Mouse (Mus musculus): ENCODE results near the gene Ak2. TPM values are rescaled to one million over a fixed set of nuclear protein-coding genes. Genes with fewer than 3 reads are reported as not detected.

Ak2 gene
- polyA plus RNA-seq, 1 experiment from 2014 or later = 200 TPM

DNA sequence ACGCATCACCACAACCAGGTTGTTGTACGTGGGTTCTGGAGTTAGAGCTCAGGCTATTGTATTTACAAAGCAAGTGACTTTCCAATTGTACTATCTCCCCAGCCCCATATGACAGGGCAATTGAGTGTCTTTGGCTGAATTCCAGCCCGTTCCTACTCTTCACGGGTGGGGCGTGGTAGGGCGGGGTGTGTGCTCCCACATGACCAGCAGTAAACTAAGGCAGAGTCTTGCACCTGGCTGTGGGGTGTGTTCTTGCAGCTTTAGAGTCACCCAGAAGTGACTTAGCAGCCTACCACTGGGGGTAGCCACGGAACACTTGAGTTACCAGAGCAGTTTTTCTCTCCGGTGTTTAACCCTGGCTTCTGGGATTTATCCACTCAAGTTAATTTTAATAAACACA lies 5.5 kb downstream of the Ak2 start:
- Histone ChIP-seq H3K9me3 (no peaks in the 10 kb centered on the region), H3K36me3 (peaks cover 25% of the 10 kb centered on the region), H3K27me3 (replicated peaks) (no peaks in the 10 kb centered on the region), H3K4me3 (replicated peaks) (no peak overlapping the region), H3K27ac (peak overlapping the region; percentile 53; the same call in 1 of the 2 replicates), H3K9ac (no peak overlapping the region), H3K4me1 (peaks cover 15% of the 10 kb centered on the region; the same call in 1 of the 2 replicates), H3K4me2 (no peak overlapping the region)
- WGBS = 64% methylated on average over 8 of the region's 8 CpGs
- ATAC-seq (ENCODE audit: insufficient read depth, low FRiP score, low read depth) = no peak

DNA sequence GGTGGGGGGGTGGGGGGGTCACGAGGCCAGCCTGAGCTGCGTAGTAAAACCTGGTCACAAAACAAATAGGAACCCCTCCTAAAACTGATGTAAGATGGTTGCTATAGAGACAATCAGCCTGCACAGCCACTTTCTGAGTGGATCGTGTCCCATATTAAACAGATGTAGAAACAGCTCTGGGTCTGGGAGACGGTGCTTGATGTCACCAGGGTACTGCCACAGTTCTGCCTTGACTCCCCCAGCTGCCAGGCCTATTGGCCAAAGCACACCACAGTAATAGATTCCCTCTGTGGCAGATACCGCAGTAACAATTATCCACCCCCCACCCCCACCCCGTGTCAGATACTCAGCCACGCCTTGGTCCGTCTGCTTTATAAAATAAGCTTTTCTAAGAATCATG lies 6.6 kb downstream of the Ak2 start:
- peaks cover 15% of the 10 kb centered on the region; the same call in 1 of the 2 replicates for H3K4me1 ChIP-seq
- H3K9ac ChIP-seq = no peak overlapping the region
- H3K36me3 ChIP-seq = peaks cover 32% of the 10 kb centered on the region

DNA sequence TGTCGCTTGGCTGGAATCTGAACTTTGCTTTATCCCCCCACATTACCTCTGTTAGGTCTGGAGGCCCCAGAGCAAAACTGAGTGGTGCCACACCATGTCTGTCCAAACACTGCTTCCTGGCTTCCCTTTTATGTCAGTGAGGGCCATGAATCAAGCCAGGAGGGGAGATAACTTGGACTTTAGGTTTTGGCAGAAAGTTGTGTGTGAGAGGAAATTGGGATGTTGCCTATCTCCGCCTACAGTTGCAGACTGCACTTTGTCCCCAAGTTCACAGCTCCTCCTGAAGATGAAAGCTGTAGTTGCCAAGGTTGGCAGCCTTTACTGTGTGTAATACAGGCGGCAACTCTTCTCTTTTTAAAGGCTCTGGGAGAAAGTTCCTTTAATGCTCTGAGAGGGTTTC lies 9.0 kb downstream of the Ak2 start:
- ATAC-seq (ENCODE audit: insufficient read depth, low FRiP score, low read depth) = no peak
- H3K9ac ChIP-seq = no peak overlapping the region
- no peak overlapping the region for H3K4me2 ChIP-seq
- 82% methylated on average over 3 of the region's 3 CpGs for WGBS
- peaks cover 45% of the 10 kb centered on the region for H3K36me3 ChIP-seq
- H3K27ac ChIP-seq = no peak overlapping the region
- no peaks in the 10 kb centered on the region for H3K9me3 ChIP-seq
- H3K4me3 ChIP-seq (replicated peaks) = no peak overlapping the region
- H3K27me3 ChIP-seq (replicated peaks) = no peaks in the 10 kb centered on the region
- H3K4me1 ChIP-seq = no peaks in the 10 kb centered on the region

More for the DNA sequence above, 6.6 kb downstream of the Ak2 start:
- H3K4me3 ChIP-seq (replicated peaks) = no peak overlapping the region
- ATAC-seq (ENCODE audit: insufficient read depth, low FRiP score, low read depth) = no peak
- no peak overlapping the region for H3K27ac ChIP-seq
- no peaks in the 10 kb centered on the region for H3K27me3 ChIP-seq (replicated peaks)
- H3K4me2 ChIP-seq = no peak overlapping the region
- WGBS = 74% methylated on average over 8 of the region's 8 CpGs
- no peaks in the 10 kb centered on the region for H3K9me3 ChIP-seq

DNA sequence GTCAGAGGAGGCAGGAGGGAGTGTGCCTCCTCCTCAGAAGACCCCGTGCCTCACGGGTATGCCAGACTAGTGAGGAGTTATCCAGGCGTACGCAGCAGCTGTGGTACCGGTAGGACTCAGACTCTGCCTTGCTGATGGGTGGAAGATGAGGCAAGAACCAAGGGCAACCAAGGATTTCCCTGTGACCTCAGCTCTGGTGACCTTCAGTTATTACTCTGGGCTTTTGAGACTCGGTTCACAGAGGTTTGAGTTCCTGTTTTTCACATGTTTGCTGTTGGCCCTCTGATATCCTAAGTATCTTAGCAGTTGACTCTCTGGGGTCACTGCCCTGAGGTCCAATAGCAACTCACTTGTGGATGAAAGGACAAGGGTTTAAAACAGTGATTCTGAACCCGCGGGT lies 12.0 kb downstream of the Ak2 start:
- H3K4me3 ChIP-seq (replicated peaks) = no peak overlapping the region
- peaks cover 66% of the 10 kb centered on the region for H3K36me3 ChIP-seq
- H3K27me3 ChIP-seq (replicated peaks) = no peaks in the 10 kb centered on the region
- H3K27ac ChIP-seq = no peak overlapping the region
- no peaks in the 10 kb centered on the region for H3K9me3 ChIP-seq
- H3K4me1 ChIP-seq = no peaks in the 10 kb centered on the region
- WGBS = 90% methylated on average over 8 of the region's 8 CpGs
- no peak overlapping the region for H3K9ac ChIP-seq
- no peak for ATAC-seq (ENCODE audit: insufficient read depth, low FRiP score, low read depth)
- no peak overlapping the region for H3K4me2 ChIP-seq

DNA sequence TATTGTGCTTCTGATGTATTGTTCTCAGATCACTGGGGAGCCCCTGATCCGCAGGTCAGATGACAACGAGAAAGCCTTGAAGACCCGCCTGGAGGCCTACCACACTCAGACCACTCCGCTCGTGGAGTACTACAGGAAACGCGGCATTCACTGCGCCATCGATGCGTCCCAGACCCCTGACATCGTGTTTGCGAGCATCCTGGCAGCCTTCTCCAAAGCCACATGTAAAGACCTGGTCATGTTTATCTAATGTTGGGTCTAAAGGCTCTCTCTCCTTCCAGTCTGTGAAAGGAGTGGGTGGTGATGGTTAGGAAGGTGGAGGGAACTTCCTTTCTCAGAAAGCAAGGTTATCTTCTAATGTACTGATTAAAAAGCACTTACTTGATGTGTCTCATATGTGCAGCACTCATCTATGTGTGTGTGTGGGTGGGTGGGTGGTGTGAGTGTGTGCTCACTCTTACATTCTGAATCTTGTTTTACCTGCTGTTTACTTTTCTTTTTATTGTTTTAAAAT lies 16.3 kb downstream of the Ak2 start:
- no peak overlapping the region for H3K9ac ChIP-seq
- no peak for ATAC-seq (ENCODE audit: insufficient read depth, low FRiP score, low read depth)
- H3K9me3 ChIP-seq = no peaks in the 10 kb centered on the region
- no peak overlapping the region for H3K27ac ChIP-seq
- no peak overlapping the region for H3K4me3 ChIP-seq (replicated peaks)
- WGBS = 85% methylated on average over 12 of the region's 12 CpGs
- H3K27me3 ChIP-seq (replicated peaks) = no peaks in the 10 kb centered on the region
- H3K4me2 ChIP-seq = no peak overlapping the region
- peaks cover 51% of the 10 kb centered on the region for H3K36me3 ChIP-seq
- no peaks in the 10 kb centered on the region for H3K4me1 ChIP-seq

DNA sequence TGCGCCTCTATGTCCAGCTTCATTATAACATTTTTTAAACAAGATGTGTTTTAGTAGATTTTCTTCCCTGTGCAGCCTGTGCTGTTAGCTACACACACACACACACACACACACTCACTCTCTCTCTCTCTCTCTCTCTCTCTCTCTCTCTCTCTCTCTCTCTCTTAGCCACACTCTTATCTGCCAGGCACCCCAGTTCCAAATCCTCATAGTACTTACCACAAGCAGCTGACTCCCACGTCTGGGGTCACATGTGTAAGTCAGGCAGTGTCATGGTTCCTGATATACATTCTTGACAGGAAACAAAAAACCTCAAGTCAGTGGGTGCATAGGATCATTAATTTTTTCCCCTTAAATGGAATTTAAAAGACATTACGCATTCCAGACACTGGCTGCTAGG lies 16.9 kb downstream of the Ak2 start:
- Histone ChIP-seq H3K4me1 (no peaks in the 10 kb centered on the region), H3K9me3 (no peaks in the 10 kb centered on the region), H3K4me3 (replicated peaks) (no peak overlapping the region), H3K36me3 (peaks cover 47% of the 10 kb centered on the region), H3K4me2 (no peak overlapping the region), H3K27ac (no peak overlapping the region), H3K27me3 (replicated peaks) (no peaks in the 10 kb centered on the region), H3K9ac (no peak overlapping the region)
- 70% methylated on average over 3 of the region's 3 CpGs for WGBS
- no peak for ATAC-seq (ENCODE audit: insufficient read depth, low FRiP score, low read depth)

DNA sequence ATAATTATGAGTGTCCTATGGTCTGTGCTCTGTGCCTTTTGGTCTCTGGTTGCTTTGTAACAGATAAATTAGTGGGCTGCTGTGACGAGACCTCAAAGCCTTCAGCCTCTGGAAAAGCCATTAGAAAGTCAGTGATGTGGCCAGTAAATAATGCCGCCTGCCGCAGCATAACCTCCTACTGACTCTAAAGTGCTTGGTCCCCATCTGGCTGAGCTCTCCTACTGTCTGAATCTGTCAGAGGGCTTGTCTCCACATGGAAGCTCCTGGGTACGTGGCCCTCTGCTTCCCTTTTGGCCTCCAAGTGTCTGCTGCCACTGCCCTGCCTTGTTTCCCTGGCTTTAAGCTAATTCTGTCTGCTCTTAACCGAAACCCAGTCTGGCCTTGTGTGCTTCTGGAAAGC lies 17.8 kb downstream of the Ak2 start:
- Histone ChIP-seq H3K4me2 (no peak overlapping the region), H3K36me3 (peaks cover 44% of the 10 kb centered on the region), H3K4me1 (no peaks in the 10 kb centered on the region), H3K27ac (no peak overlapping the region), H3K9ac (no peak overlapping the region), H3K27me3 (replicated peaks) (no peaks in the 10 kb centered on the region), H3K9me3 (no peaks in the 10 kb centered on the region), H3K4me3 (replicated peaks) (no peak overlapping the region)
- WGBS = 83% methylated on average over 5 of the region's 5 CpGs
- ATAC-seq (ENCODE audit: insufficient read depth, low FRiP score, low read depth) = no peak

DNA sequence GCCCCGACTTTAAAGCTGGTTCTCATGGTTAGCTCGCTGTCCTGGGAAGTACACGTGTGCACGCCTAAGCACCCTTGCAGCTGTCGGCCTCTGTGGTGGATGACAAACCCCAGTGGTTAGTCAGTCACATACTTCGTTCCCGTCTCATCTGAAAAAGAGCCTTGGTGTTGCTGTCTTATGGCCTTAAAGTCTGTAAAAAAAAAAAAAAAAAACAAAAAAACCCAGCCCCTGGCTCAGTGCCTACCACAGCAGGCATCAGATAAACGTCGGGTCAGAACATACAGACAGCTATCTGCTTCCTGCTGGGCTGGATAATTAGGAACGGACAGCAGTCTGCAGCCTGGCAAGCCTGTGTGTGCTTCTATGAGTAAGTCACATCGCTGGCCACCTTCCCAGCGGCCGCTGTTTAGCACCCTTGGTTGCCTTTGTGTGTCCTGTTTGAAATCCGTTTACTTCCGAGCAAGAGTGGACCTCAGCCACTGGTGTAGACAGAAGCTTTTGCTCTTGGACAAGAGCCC lies 19.9 kb downstream of the Ak2 start:
- H3K27ac ChIP-seq = 0 out of 2 replicates have a peak overlapping the region, but pooled peaks have one; percentile 6
- no peak overlapping the region for H3K4me2 ChIP-seq
- H3K4me3 ChIP-seq (replicated peaks) = no peak overlapping the region
- H3K36me3 ChIP-seq = peaks cover 31% of the 10 kb centered on the region
- 58% methylated on average over 15 of the region's 15 CpGs for WGBS
- 0 out of 2 replicates have a peak, but pooled peaks cover 4% of the 10 kb centered on the region for H3K4me1 ChIP-seq
- no peak for ATAC-seq (ENCODE audit: insufficient read depth, low FRiP score, low read depth)
- H3K9ac ChIP-seq = no peak overlapping the region
- no peaks in the 10 kb centered on the region for H3K27me3 ChIP-seq (replicated peaks)
- no peaks in the 10 kb centered on the region for H3K9me3 ChIP-seq

DNA sequence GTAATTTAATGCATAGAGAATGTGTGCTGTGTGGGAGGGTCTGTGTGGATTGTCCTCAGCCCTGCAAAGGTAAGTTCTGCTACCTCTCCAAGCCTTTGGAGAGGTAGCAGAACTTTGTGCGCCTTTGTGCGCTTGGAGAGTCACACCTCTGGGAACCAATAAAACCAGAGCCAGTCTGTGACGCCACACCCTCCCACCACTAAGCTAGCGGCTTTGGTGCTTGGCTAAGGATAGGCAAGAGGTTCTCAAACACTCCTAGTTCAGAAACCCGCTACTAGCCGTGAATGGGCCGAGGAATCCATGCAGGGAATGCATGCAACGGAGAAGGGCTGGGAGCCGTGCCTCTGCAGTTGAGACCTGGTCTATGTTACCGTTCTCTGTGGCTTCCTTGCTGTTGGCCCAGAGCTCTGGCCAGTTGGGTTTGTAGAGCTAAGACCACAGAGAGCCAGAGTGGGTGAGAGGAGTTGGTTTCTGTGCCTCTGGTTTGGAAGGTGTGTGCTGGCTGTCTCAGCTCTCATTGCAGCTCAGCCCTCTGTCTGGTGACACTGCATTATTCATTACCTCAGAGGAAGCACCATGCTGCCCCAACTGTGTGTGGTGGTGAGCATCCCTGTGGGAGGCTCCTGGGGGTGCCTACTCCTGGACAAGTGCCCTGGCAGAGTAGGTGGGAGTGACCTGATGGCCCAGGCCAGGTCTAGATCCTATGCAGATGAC lies 21.6 kb downstream of the Ak2 start:
- 35% methylated on average over 10 of the region's 10 CpGs for WGBS
- Histone ChIP-seq H3K4me1 (0 out of 2 replicates have a peak, but pooled peaks cover 4% of the 10 kb centered on the region), H3K27me3 (replicated peaks) (no peaks in the 10 kb centered on the region), H3K4me2 (no peak overlapping the region), H3K4me3 (replicated peaks) (no peak overlapping the region), H3K27ac (no peak overlapping the region), H3K9ac (no peak overlapping the region), H3K36me3 (peaks cover 16% of the 10 kb centered on the region; the same call in 1 of the 2 replicates), H3K9me3 (no peaks in the 10 kb centered on the region)
- ATAC-seq (ENCODE audit: insufficient read depth, low FRiP score, low read depth) = no peak

DNA sequence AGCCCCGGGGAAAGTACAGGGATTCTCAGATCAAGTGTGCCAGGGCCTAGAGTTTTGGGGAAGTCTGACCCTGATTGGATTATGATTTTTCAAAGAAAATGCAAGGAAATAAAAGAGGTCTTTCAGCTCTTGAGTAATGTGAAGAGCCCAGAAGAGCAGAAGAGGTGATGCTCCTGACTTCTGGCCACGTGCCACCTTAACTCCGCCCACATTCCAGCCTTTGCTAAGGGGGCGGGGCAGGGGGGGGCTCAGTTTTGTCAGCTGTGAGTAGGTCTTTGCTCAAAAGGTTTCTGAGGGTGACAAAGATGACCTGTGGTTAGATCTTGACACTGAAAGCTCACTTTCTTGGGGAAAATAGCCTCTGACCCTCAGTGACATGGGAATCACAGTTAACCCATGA lies 24.6 kb downstream of the Ak2 start:
- H3K27ac ChIP-seq = no peak overlapping the region
- H3K27me3 ChIP-seq (replicated peaks) = no peaks in the 10 kb centered on the region
- H3K4me1 ChIP-seq = peaks cover 10% of the 10 kb centered on the region; the same call in 1 of the 2 replicates
- no peak overlapping the region for H3K4me2 ChIP-seq
- no peak for ATAC-seq (ENCODE audit: insufficient read depth, low FRiP score, low read depth)
- no peak overlapping the region for H3K9ac ChIP-seq
- no peaks in the 10 kb centered on the region for H3K36me3 ChIP-seq
- H3K9me3 ChIP-seq = no peaks in the 10 kb centered on the region
- WGBS = 35% methylated on average over 4 of the region's 4 CpGs
- H3K4me3 ChIP-seq (replicated peaks) = no peak overlapping the region

DNA sequence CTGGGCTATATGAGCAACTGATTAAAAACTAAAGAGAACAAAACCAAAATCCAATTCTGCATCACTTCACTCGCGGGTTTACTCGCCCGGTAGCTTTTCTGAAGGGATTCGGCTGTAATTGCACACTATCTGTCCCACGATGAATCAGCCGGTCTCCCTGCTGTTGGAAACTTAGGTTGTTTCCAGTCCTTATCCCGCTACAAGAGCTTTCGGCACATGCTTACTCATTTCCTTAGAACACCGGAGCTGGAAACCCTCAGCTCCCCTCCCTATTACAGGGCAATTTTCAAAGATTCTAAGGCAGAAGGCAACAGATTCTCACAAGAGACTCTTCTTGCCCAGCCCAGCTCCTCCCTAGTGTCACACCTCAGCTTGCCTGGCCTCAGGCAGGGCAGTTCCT lies 25.4 kb downstream of the Ak2 start:
- H3K4me3 ChIP-seq (replicated peaks) = no peak overlapping the region
- 82% methylated on average over 10 of the region's 10 CpGs for WGBS
- H3K27me3 ChIP-seq (replicated peaks) = no peaks in the 10 kb centered on the region
- H3K9me3 ChIP-seq = no peaks in the 10 kb centered on the region
- H3K9ac ChIP-seq = no peak overlapping the region
- no peak overlapping the region for H3K27ac ChIP-seq
- ATAC-seq (ENCODE audit: insufficient read depth, low FRiP score, low read depth) = no peak
- no peaks in the 10 kb centered on the region for H3K36me3 ChIP-seq
- no peak overlapping the region for H3K4me2 ChIP-seq
- peaks cover 10% of the 10 kb centered on the region; the same call in 1 of the 2 replicates for H3K4me1 ChIP-seq

DNA sequence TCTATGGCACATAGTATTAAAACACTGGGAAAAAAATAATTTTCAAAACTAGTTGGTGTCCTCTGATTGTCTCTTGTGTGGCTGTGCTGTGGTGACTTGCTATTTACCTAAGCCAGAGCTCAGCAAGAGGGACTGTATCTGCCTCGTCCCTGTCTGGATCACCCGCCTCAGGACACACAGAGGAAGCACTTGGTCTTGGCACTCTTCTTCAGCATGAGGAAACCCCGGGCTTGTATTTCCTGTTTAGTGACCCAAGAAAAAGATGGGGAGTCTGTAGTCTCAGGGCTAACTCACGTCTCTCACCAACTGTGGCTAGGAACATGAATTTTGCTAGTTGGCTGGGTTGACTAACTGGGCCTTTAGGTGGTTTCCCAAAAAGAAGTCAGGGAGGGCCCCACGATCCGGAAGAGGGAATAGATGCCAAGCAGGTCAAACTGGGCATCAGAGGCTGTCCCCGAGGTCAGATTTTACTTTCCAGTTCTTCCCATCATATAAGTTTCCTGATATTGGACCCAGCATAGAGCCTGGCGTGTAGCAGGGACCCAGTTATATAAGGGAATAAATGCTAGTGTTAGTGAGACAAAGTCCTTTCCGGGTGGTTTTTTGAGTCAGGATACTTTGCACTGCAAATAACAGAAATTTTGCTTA lies 27.2 kb downstream of the Ak2 start:
- no peaks in the 10 kb centered on the region for H3K9me3 ChIP-seq
- H3K36me3 ChIP-seq = no peaks in the 10 kb centered on the region
- peaks cover 10% of the 10 kb centered on the region; the same call in 1 of the 2 replicates for H3K4me1 ChIP-seq
- ATAC-seq (ENCODE audit: insufficient read depth, low FRiP score, low read depth) = no peak
- H3K27me3 ChIP-seq (replicated peaks) = no peaks in the 10 kb centered on the region
- 80% methylated on average over 9 of the region's 9 CpGs for WGBS
- no peak overlapping the region for H3K4me3 ChIP-seq (replicated peaks)
- no peak overlapping the region for H3K9ac ChIP-seq
- no peak overlapping the region for H3K27ac ChIP-seq
- no peak overlapping the region for H3K4me2 ChIP-seq
